Mouse (Mus musculus) intestine, embryonic 16.5 days (tissue): ENCODE measurements around the gene Slc6a12. TPM values are rescaled to one million over a fixed set of nuclear protein-coding genes. Genes with fewer than 3 reads are reported as not detected.

Source experiments
- microRNA-seq: library from miRNA; unstranded; fragments of <30 nt; microRNA quantifications from one replicate; pipeline ENCODE4, GENCODE M21; 2016
- polyA plus RNA-seq: library from polyadenylated mRNA; unstranded; fragments of >200 nt; fragmentation: Nextera tagmentation; extraction: Ambion mirVana; gene quantifications from 2 replicates; pipeline ENCODE4 v1.2.1, GENCODE M21; 2015

Gene Slc6a12
- polyA plus RNA-seq, 1 experiment from 2014 or later, result 0.22 TPM

Small RNAs within 50 kb of the gene (microRNA-seq; reads per million reads assigned to microRNA genes)
- not detected for gene Gm24855

Other genes starting within 250 kb of the Slc6a12 start
- gene Mical3, start 212.1 kb upstream of the Slc6a12 start, polyA plus RNA-seq, result 4.8 and 5.5 TPM in 2 replicates
- gene Pex26, start 159.4 kb upstream of the Slc6a12 start, polyA plus RNA-seq, result 13.4 and 14.8 TPM in 2 replicates
- 0.44 and 0.68 TPM in 2 replicates for gene Tuba8, start 132.4 kb upstream of the Slc6a12 start, polyA plus RNA-seq
- gene Usp18, start 97.2 kb upstream of the Slc6a12 start, polyA plus RNA-seq, result 2.6 and 2.8 TPM in 2 replicates
- 0.77 and 1.4 TPM in 2 replicates for gene Slc6a13, start 42.8 kb upstream of the Slc6a12 start, polyA plus RNA-seq
- 0.13 TPM in 2 replicates for gene Iqsec3, start 130.6 kb downstream of the Slc6a12 start, polyA plus RNA-seq